Mouse (Mus musculus): ENCODE results near the gene Trem3.

Trem3 gene

DNA sequence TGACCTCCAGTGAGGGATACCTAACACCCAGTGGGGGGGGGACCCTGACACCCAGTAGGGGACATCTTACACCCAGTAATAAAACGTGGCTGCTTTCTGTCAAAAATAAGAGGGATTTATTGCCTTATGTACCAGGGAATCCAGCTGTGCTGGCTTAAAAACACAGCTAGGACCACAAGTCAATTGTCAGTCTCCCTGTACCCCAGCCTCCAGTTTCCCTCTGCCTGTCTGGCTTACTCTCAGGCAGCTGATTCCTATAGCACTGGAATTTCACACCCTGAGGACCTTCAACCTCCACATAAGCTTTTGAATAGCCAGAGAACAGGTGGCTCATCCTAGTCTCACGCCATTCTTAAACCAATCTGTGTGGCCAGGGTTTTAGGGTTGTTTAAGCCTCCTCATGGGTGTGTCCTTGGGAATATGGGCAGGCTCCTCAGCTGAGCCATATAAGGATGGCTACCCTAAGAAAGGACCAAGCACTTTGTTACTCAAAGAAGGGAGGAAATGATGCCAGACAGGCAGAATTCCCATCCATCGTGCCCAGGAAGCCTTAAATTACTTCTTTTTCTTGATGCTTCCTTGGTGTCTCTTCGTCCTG, 11.7 kb upstream of the Trem3 start:
- Histone ChIP-seq H3K27me3 (ENCODE audit: insufficient read depth, low read length) (no peaks in the 10 kb centered on the region), H3K9me3 (ENCODE audit: low read length) (no peaks in the 10 kb centered on the region), H3K4me3 (replicated peaks; ENCODE audit: low read length) (no peak overlapping the region), H3K4me1 (replicated peaks; ENCODE audit: low read depth, low read length) (no peaks in the 10 kb centered on the region), H3K36me3 (ENCODE audit: insufficient read depth, low read length) (no peaks in the 10 kb centered on the region)
- TF ChIP-seq CTCF (conservative IDR thresholded peaks at IDR 0.05; ENCODE audit: low read length): no peak
- no peak for TF ChIP-seq NANOG (IDR thresholded peaks at IDR 0.05; ENCODE audit: borderline replicate concordance, low read length)
- TF ChIP-seq POU5F1 (IDR thresholded peaks at IDR 0.05; ENCODE audit: borderline replicate concordance, low read length): no peak

DNA sequence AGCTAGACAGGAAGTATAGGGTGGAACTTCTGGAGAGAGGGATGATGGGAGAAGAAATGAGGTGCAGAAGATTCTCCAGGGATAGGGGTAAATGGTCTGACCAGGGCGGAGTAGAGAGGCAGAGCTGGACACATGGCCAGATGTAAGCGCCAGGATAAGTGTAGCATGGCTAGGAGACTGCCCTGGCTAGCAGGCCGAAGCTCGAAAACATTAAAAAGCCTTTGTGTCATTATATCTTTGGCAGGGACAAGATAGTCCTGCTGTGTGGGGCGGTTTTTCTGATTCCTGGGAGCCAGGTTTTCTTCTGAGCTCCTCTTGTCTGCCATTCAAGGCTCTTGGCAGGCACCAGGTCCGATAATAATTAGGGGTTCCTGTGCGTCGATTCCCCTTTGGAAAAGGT, 10.0 kb upstream of the Trem3 start:
- Histone ChIP-seq H3K4me3 (replicated peaks; ENCODE audit: low read length) (no peak overlapping the region), H3K4me1 (replicated peaks; ENCODE audit: low read depth, low read length) (no peaks in the 10 kb centered on the region), H3K36me3 (ENCODE audit: insufficient read depth, low read length) (no peaks in the 10 kb centered on the region), H3K27me3 (ENCODE audit: insufficient read depth, low read length) (no peaks in the 10 kb centered on the region), H3K9me3 (ENCODE audit: low read length) (no peaks in the 10 kb centered on the region)
- TF ChIP-seq NANOG (IDR thresholded peaks at IDR 0.05; ENCODE audit: borderline replicate concordance, low read length) (no peak), POU5F1 (IDR thresholded peaks at IDR 0.05; ENCODE audit: borderline replicate concordance, low read length) (no peak), CTCF (conservative IDR thresholded peaks at IDR 0.05; ENCODE audit: low read length) (no peak)

GRCm38 (mm10) chr17:48249039-48249438, 1.5 kb downstream of the Trem3 start:
- Histone ChIP-seq H3K36me3 (ENCODE audit: insufficient read depth, low read length) (no peaks in the 10 kb centered on the region), H3K9me3 (ENCODE audit: low read length) (no peaks in the 10 kb centered on the region), H3K4me1 (replicated peaks; ENCODE audit: low read depth, low read length) (no peaks in the 10 kb centered on the region), H3K4me3 (replicated peaks; ENCODE audit: low read length) (no peak overlapping the region), H3K27me3 (ENCODE audit: insufficient read depth, low read length) (peaks cover 12% of the 10 kb centered on the region)
- no peak for TF ChIP-seq POU5F1 (IDR thresholded peaks at IDR 0.05; ENCODE audit: borderline replicate concordance, low read length)
- no peak for TF ChIP-seq NANOG (IDR thresholded peaks at IDR 0.05; ENCODE audit: borderline replicate concordance, low read length)
- TF ChIP-seq CTCF (conservative IDR thresholded peaks at IDR 0.05; ENCODE audit: low read length): no peak

GRCm38 (mm10) chr17:48249501-48249900, 1.9 kb downstream of the Trem3 start:
- H3K4me3 ChIP-seq (replicated peaks; ENCODE audit: low read length): no peak overlapping the region
- TF ChIP-seq NANOG (IDR thresholded peaks at IDR 0.05; ENCODE audit: borderline replicate concordance, low read length): no peak
- no peak for TF ChIP-seq CTCF (conservative IDR thresholded peaks at IDR 0.05; ENCODE audit: low read length)
- no peak for TF ChIP-seq POU5F1 (IDR thresholded peaks at IDR 0.05; ENCODE audit: borderline replicate concordance, low read length)
- H3K27me3 ChIP-seq (ENCODE audit: insufficient read depth, low read length): peaks cover 12% of the 10 kb centered on the region
- no peaks in the 10 kb centered on the region for H3K4me1 ChIP-seq (replicated peaks; ENCODE audit: low read depth, low read length)
- no peaks in the 10 kb centered on the region for H3K36me3 ChIP-seq (ENCODE audit: insufficient read depth, low read length)
- no peaks in the 10 kb centered on the region for H3K9me3 ChIP-seq (ENCODE audit: low read length)

DNA sequence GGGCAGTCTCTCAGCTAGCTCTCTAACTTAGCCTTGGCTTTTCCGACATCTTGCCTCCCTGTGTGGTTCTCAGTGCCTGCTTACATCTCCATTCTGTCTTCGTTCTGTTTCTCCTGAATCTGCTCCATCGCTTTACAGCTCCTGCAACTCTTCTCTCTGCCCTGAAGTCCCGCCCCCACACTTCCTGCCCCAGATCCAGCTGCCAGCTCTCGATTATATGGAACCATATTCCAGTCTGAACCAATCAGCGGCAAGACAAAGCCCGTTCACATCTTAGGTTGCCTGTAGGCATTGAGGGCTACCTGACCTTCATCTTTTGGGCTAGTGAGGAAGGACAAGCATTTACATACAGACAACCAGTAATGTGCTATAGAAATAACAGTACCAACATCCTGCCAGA, 3.1 kb downstream of the Trem3 start:
- H3K9me3 ChIP-seq (ENCODE audit: low read length): no peaks in the 10 kb centered on the region
- H3K36me3 ChIP-seq (ENCODE audit: insufficient read depth, low read length): no peaks in the 10 kb centered on the region
- no peaks in the 10 kb centered on the region for H3K4me1 ChIP-seq (replicated peaks; ENCODE audit: low read depth, low read length)
- peaks cover 14% of the 10 kb centered on the region for H3K27me3 ChIP-seq (ENCODE audit: insufficient read depth, low read length)
- H3K4me3 ChIP-seq (replicated peaks; ENCODE audit: low read length): no peak overlapping the region
- TF ChIP-seq POU5F1 (IDR thresholded peaks at IDR 0.05; ENCODE audit: borderline replicate concordance, low read length) (no peak), NANOG (IDR thresholded peaks at IDR 0.05; ENCODE audit: borderline replicate concordance, low read length) (no peak), CTCF (conservative IDR thresholded peaks at IDR 0.05; ENCODE audit: low read length) (no peak)

- TF ChIP-seq CTCF (conservative IDR thresholded peaks at IDR 0.05; ENCODE audit: low read length) (no peak), NANOG (IDR thresholded peaks at IDR 0.05; ENCODE audit: borderline replicate concordance, low read length) (no peak), POU5F1 (IDR thresholded peaks at IDR 0.05; ENCODE audit: borderline replicate concordance, low read length) (no peak)
- Histone ChIP-seq H3K9me3 (ENCODE audit: low read length) (peaks cover 15% of the 10 kb centered on the region), H3K4me1 (replicated peaks; ENCODE audit: low read depth, low read length) (no peaks in the 10 kb centered on the region), H3K36me3 (ENCODE audit: insufficient read depth, low read length) (no peaks in the 10 kb centered on the region), H3K4me3 (replicated peaks; ENCODE audit: low read length) (no peak overlapping the region), H3K27me3 (ENCODE audit: insufficient read depth, low read length) (peaks cover 14% of the 10 kb centered on the region)
Measured at GRCm38 (mm10) chr17:48256575-48256974, 9.0 kb downstream of the Trem3 start.

- TF ChIP-seq CTCF (conservative IDR thresholded peaks at IDR 0.05; ENCODE audit: low read length) (no peak), POU5F1 (IDR thresholded peaks at IDR 0.05; ENCODE audit: borderline replicate concordance, low read length) (no peak), NANOG (IDR thresholded peaks at IDR 0.05; ENCODE audit: borderline replicate concordance, low read length) (no peak)
- no peaks in the 10 kb centered on the region for H3K4me1 ChIP-seq (replicated peaks; ENCODE audit: low read depth, low read length)
- H3K9me3 ChIP-seq (ENCODE audit: low read length): peaks cover 15% of the 10 kb centered on the region
- no peaks in the 10 kb centered on the region for H3K27me3 ChIP-seq (ENCODE audit: insufficient read depth, low read length)
- H3K36me3 ChIP-seq (ENCODE audit: insufficient read depth, low read length): no peaks in the 10 kb centered on the region
- no peak overlapping the region for H3K4me3 ChIP-seq (replicated peaks; ENCODE audit: low read length)
Measured at GRCm38 (mm10) chr17:48261868-48262267, 14.3 kb downstream of the Trem3 start.

DNA sequence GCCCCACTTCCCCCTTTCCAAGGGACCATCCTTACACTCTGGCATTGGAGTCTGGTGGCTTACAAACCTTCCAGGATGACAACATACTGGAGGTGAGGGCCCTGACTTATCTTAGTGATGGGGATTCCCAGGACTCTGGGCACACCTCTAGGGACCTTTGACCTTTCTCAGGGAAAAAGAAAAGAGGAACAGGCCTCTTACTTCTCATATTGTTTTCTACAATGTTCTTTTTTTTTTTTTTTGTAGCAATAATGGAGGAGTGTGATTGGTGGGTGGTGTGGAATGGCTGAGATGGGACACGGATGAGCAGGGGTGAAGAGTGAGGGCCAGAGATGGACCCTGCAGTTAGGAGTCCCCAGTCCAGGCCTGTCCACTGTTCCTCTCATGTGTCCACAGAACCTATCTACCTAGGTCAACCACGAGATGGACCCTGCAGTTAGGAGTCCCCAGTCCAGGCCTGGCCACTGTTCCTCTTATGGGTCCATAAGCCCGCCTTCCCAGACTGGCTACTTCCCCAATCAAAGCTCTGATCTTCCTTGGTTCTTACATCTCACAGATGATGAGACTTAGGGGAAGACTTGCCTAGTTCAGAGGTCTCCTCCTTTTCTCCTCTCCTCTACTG, 16.3 kb downstream of the Trem3 start, which contains the start of gene Treml4:
TSS of gene Treml4 (plus strand) at position 555 of the 622 bp plus-strand sequence.
- Histone ChIP-seq H3K4me3 (replicated peaks; ENCODE audit: low read length) (no peak within 1 kb of the TSS), H3K4me1 (replicated peaks; ENCODE audit: low read depth, low read length) (no peaks in the 10 kb centered on the region), H3K36me3 (ENCODE audit: insufficient read depth, low read length) (no peaks in the 10 kb centered on the region), H3K27me3 (ENCODE audit: insufficient read depth, low read length) (no peaks in the 10 kb centered on the region), H3K9me3 (ENCODE audit: low read length) (peaks cover 13% of the 10 kb centered on the region)
- TF ChIP-seq POU5F1 (IDR thresholded peaks at IDR 0.05; ENCODE audit: borderline replicate concordance, low read length) (no peak), NANOG (IDR thresholded peaks at IDR 0.05; ENCODE audit: borderline replicate concordance, low read length) (no peak), CTCF (conservative IDR thresholded peaks at IDR 0.05; ENCODE audit: low read length) (no peak)

Data from E14TG2a.4 (cell line).